Mouse (Mus musculus): ENCODE data around the gene Rap1gap2. TPM values are rescaled to one million over a fixed set of nuclear protein-coding genes. Genes with fewer than 3 reads are reported as not detected.
A peak's percentile ranks its signal among the peaks of the same experiment; 100 is the strongest.

The Rap1gap2 gene
- polyA plus RNA-seq, 1 experiment from 2014 or later = 1.6 TPM

GRCm38 (mm10) chr11:74546165-74546564, 64.5 kb downstream of the Rap1gap2 start:
- peak; percentile 53 for DNase-seq (ENCODE audit: low spot score)
- H3K27ac ChIP-seq = no peak overlapping the region
- WGBS = 51% methylated on average over 4 of the region's 4 CpGs
- H3K9me3 ChIP-seq = no peaks in the 10 kb centered on the region
- no peaks in the 10 kb centered on the region for H3K36me3 ChIP-seq
- no peak overlapping the region for H3K4me3 ChIP-seq
- H3K27me3 ChIP-seq (ENCODE audit: insufficient read depth, poor library complexity, severe bottlenecking) = 0 out of 2 replicates have a peak, but pooled peaks cover 4% of the 10 kb centered on the region
- peaks cover 35% of the 10 kb centered on the region for H3K4me1 ChIP-seq (replicated peaks)

- 0 out of 2 replicates have a peak, but pooled peaks cover 4% of the 10 kb centered on the region for H3K27me3 ChIP-seq (ENCODE audit: insufficient read depth, poor library complexity, severe bottlenecking)
- H3K4me1 ChIP-seq (replicated peaks) = peaks cover 35% of the 10 kb centered on the region
- H3K36me3 ChIP-seq = no peaks in the 10 kb centered on the region
- WGBS = 90% methylated on average over 2 of the region's 2 CpGs
- no peaks in the 10 kb centered on the region for H3K9me3 ChIP-seq
- DNase-seq (ENCODE audit: low spot score) = no peak
- no peak overlapping the region for H3K27ac ChIP-seq
- no peak overlapping the region for H3K4me3 ChIP-seq
Observed at GRCm38 (mm10) chr11:74545560-74545959, 65.2 kb downstream of the Rap1gap2 start.

GRCm38 (mm10) chr11:74537352-74537751, 73.4 kb downstream of the Rap1gap2 start:
- no peaks in the 10 kb centered on the region for H3K36me3 ChIP-seq
- peaks cover 11% of the 10 kb centered on the region for H3K4me1 ChIP-seq (replicated peaks)
- H3K27ac ChIP-seq = no peak overlapping the region
- no peak for DNase-seq (ENCODE audit: low spot score)
- 91% methylated on average over 4 of the region's 4 CpGs for whole genome bisulfite sequencing
- H3K27me3 ChIP-seq (ENCODE audit: insufficient read depth, poor library complexity, severe bottlenecking) = 0 out of 2 replicates have a peak, but pooled peaks cover 6% of the 10 kb centered on the region
- H3K9me3 ChIP-seq = no peaks in the 10 kb centered on the region
- no peak overlapping the region for H3K4me3 ChIP-seq

GRCm38 (mm10) chr11:74536140-74536842, 74.4 kb downstream of the Rap1gap2 start:
- peak; percentile 50 for DNase-seq (ENCODE audit: low spot score)
- 37% methylated on average over 14 of the region's 14 CpGs for WGBS

GRCm38 (mm10) chr11:74534380-74534779, 76.3 kb downstream of the Rap1gap2 start:
- no peak for DNase-seq (ENCODE audit: low spot score)
- no peak overlapping the region for H3K27ac ChIP-seq
- H3K36me3 ChIP-seq = no peaks in the 10 kb centered on the region
- peaks cover 22% of the 10 kb centered on the region for H3K4me1 ChIP-seq (replicated peaks)
- H3K27me3 ChIP-seq (ENCODE audit: insufficient read depth, poor library complexity, severe bottlenecking) = peaks cover 6% of the 10 kb centered on the region; the same call in 1 of the 2 replicates
- no peaks in the 10 kb centered on the region for H3K9me3 ChIP-seq
- 89% methylated on average over 7 of the region's 7 CpGs for WGBS
- H3K4me3 ChIP-seq = no peak overlapping the region

More at GRCm38 (mm10) chr11:74536140-74536842, 74.4 kb downstream of the Rap1gap2 start:
- H3K4me1 ChIP-seq (replicated peaks) = peaks cover 21% of the 10 kb centered on the region
- H3K4me3 ChIP-seq = no peak overlapping the region
- H3K36me3 ChIP-seq = no peaks in the 10 kb centered on the region
- 0 out of 2 replicates have a peak, but pooled peaks cover 6% of the 10 kb centered on the region for H3K27me3 ChIP-seq (ENCODE audit: insufficient read depth, poor library complexity, severe bottlenecking)
- no peaks in the 10 kb centered on the region for H3K9me3 ChIP-seq
- H3K27ac ChIP-seq = no peak overlapping the region

- peaks cover 15% of the 10 kb centered on the region; the same call in 1 of the 2 replicates for H3K27me3 ChIP-seq (ENCODE audit: insufficient read depth, poor library complexity, severe bottlenecking)
- H3K9me3 ChIP-seq = no peaks in the 10 kb centered on the region
- peaks cover 22% of the 10 kb centered on the region for H3K4me1 ChIP-seq (replicated peaks)
- no peak for DNase-seq (ENCODE audit: low spot score)
- WGBS = 91% methylated on average over 2 of the region's 2 CpGs
- H3K4me3 ChIP-seq = no peak overlapping the region
- H3K36me3 ChIP-seq = no peaks in the 10 kb centered on the region
- no peak overlapping the region for H3K27ac ChIP-seq
Observed at GRCm38 (mm10) chr11:74533050-74533449, 77.7 kb downstream of the Rap1gap2 start.

- Histone ChIP-seq H3K36me3 (no peaks in the 10 kb centered on the region), H3K27me3 (ENCODE audit: insufficient read depth, poor library complexity, severe bottlenecking) (peaks cover 18% of the 10 kb centered on the region; the same call in 1 of the 2 replicates), H3K9me3 (no peaks in the 10 kb centered on the region), H3K4me3 (no peak overlapping the region), H3K27ac (no peak overlapping the region; the same call in 1 of the 2 replicates), H3K4me1 (replicated peaks) (peaks cover 22% of the 10 kb centered on the region)
- DNase-seq (ENCODE audit: low spot score) = no peak
- 67% methylated on average over 4 of the region's 4 CpGs for WGBS
Observed at GRCm38 (mm10) chr11:74532401-74532800, 78.3 kb downstream of the Rap1gap2 start.

GRCm38 (mm10) chr11:74531725-74532124, 79.0 kb downstream of the Rap1gap2 start:
- peak overlapping the region; percentile 40; the same call in 1 of the 2 replicates for H3K27ac ChIP-seq

GRCm38 (mm10) chr11:74529803-74530202, 80.9 kb downstream of the Rap1gap2 start:
- no peaks in the 10 kb centered on the region for H3K36me3 ChIP-seq
- no peaks in the 10 kb centered on the region for H3K9me3 ChIP-seq
- DNase-seq (ENCODE audit: low spot score) = peak; percentile 46
- H3K4me1 ChIP-seq (replicated peaks) = peaks cover 25% of the 10 kb centered on the region
- H3K27ac ChIP-seq = no peak overlapping the region
- H3K4me3 ChIP-seq = no peak overlapping the region
- WGBS = 59% methylated on average over 4 of the region's 4 CpGs
- peaks cover 39% of the 10 kb centered on the region for H3K27me3 ChIP-seq (ENCODE audit: insufficient read depth, poor library complexity, severe bottlenecking)

More at GRCm38 (mm10) chr11:74531725-74532124, 79.0 kb downstream of the Rap1gap2 start:
- no peaks in the 10 kb centered on the region for H3K9me3 ChIP-seq
- H3K36me3 ChIP-seq = no peaks in the 10 kb centered on the region
- H3K27me3 ChIP-seq (ENCODE audit: insufficient read depth, poor library complexity, severe bottlenecking) = peaks cover 22% of the 10 kb centered on the region; the same call in 1 of the 2 replicates
- H3K4me1 ChIP-seq (replicated peaks) = peaks cover 27% of the 10 kb centered on the region
- no peak overlapping the region for H3K4me3 ChIP-seq
- 30% methylated on average over 3 of the region's 3 CpGs for WGBS
- no peak for DNase-seq (ENCODE audit: low spot score)

- no peaks in the 10 kb centered on the region for H3K9me3 ChIP-seq
- H3K4me1 ChIP-seq (replicated peaks) = peaks cover 45% of the 10 kb centered on the region
- no peak for DNase-seq (ENCODE audit: low spot score)
- H3K4me3 ChIP-seq = no peak overlapping the region
- WGBS = 74% methylated on average over 7 of the region's 7 CpGs
- H3K36me3 ChIP-seq = no peaks in the 10 kb centered on the region
- H3K27ac ChIP-seq = no peak overlapping the region
- H3K27me3 ChIP-seq (ENCODE audit: insufficient read depth, poor library complexity, severe bottlenecking) = peaks cover 62% of the 10 kb centered on the region
Observed at GRCm38 (mm10) chr11:74527555-74527954, 83.2 kb downstream of the Rap1gap2 start.

- peak; percentile 30 for DNase-seq (ENCODE audit: low spot score)
- WGBS = 18% methylated on average over 18 of the region's 18 CpGs
- H3K27me3 ChIP-seq (ENCODE audit: insufficient read depth, poor library complexity, severe bottlenecking) = peaks cover 73% of the 10 kb centered on the region
- H3K4me3 ChIP-seq = peak overlapping the region; percentile 20; the same call in 1 of the 2 replicates
- H3K36me3 ChIP-seq = no peaks in the 10 kb centered on the region
- H3K4me1 ChIP-seq (replicated peaks) = peaks cover 41% of the 10 kb centered on the region
- no peak overlapping the region for H3K27ac ChIP-seq
- H3K9me3 ChIP-seq = no peaks in the 10 kb centered on the region
Observed at GRCm38 (mm10) chr11:74526180-74527158, 84.2 kb downstream of the Rap1gap2 start.

- Histone ChIP-seq H3K4me3 (no peak overlapping the region), H3K36me3 (no peaks in the 10 kb centered on the region), H3K9me3 (no peaks in the 10 kb centered on the region), H3K4me1 (replicated peaks) (peaks cover 40% of the 10 kb centered on the region), H3K27me3 (ENCODE audit: insufficient read depth, poor library complexity, severe bottlenecking) (peaks cover 81% of the 10 kb centered on the region), H3K27ac (no peak overlapping the region)
- no peak for DNase-seq (ENCODE audit: low spot score)
- WGBS = 41% methylated on average over 9 of the region's 9 CpGs
Observed at GRCm38 (mm10) chr11:74525605-74526004, 85.1 kb downstream of the Rap1gap2 start.

All from hindbrain, embryonic 10.5 days (tissue).